Mouse (Mus musculus) limb, embryonic 13.5 days (tissue): ENCODE results near the gene Gpr161. TPM values are rescaled to one million over a fixed set of nuclear protein-coding genes. Genes with fewer than 3 reads are reported as not detected.

ENCODE experiments used
- ATAC-seq: fragments of 200-750 bp; cut with Nextera tagmentation; 2 replicates; pipeline ENCODE4 v1.8.0; 2017; ENCODE audit warnings: low read depth, moderate number of reproducible peaks, moderate TSS enrichment; ENCODE audit not compliant: low FRiP score
- H3K27ac ChIP-seq: fragments of 300-500 bp; sonication (generic); 2 replicates; pipeline ENCODE4 v1.5.1; 2015; ENCODE audit warnings: inconsistent platforms, mild to moderate bottlenecking, moderate library complexity
- H3K27me3 ChIP-seq: fragments of 300-500 bp; sonication (generic); 2 replicates; pipeline ENCODE4 v1.6.1; 2015; ENCODE audit warnings: mild to moderate bottlenecking, inconsistent platforms
- H3K36me3 ChIP-seq: fragments of 300-500 bp; sonication (generic); 2 replicates; pipeline ENCODE4 v1.6.1; 2015; ENCODE audit warnings: inconsistent platforms, mild to moderate bottlenecking, moderate library complexity
- H3K4me1 ChIP-seq: fragments of 300-500 bp; sonication (generic); 2 replicates; pipeline ENCODE4 v1.6.1; 2015; ENCODE audit warnings: inconsistent platforms
- H3K4me2 ChIP-seq: fragments of 300-500 bp; sonication (generic); replicated peaks from 2 replicates; pipeline ENCODE4 v1.6.1; 2015; ENCODE audit warnings: inconsistent platforms, mild to moderate bottlenecking, moderate library complexity
- H3K4me3 ChIP-seq: fragments of 300-500 bp; sonication (generic); 2 replicates; pipeline ENCODE4 v1.5.1; 2015; ENCODE audit warnings: moderate library complexity, mild to moderate bottlenecking, inconsistent platforms
- H3K9ac ChIP-seq: fragments of 300-500 bp; sonication (generic); 2 replicates; pipeline ENCODE4 v1.6.1; 2015; ENCODE audit warnings: mild to moderate bottlenecking, inconsistent platforms
- H3K9me3 ChIP-seq: fragments of 300-500 bp; sonication (generic); 2 replicates; pipeline ENCODE4 v1.6.1; 2016; ENCODE audit warnings: inconsistent platforms
- WGBS: fragments of 180-500 bp; shearing (Covaris S2); methylation state at CpG from one replicate; pipeline ENCODE4 v1.1.7; 2015; 5-methylcytosine and 5-hydroxymethylcytosine counted together
- polyA plus RNA-seq: library from polyadenylated mRNA; unstranded; fragments of >200 nt; fragmentation: Nextera tagmentation; extraction: Ambion mirVana; gene quantifications from 2 replicates; pipeline ENCODE4 v1.2.1, GENCODE M21; 2015

Gene Gpr161
- polyA plus RNA-seq, 1 experiment from 2014 or later, result 1.8 TPM

DNA sequence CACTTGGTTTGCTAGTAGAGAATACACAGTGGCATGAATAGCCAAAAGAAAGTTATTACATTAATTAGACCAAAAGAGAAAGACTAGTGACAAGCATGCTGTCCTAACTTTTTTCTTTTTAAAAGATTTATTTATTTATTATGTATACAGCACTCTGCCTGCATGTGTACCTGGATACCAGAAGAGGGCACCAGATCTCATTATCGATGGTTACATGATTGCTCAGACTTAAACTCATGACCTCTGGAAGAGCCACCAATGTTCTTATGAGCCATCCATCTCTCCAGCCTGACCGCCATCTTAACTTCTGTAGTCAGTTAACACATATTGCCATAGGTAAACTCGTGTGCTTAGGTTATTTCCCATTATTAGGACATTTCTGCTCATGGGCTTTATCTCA lies 69.5 kb downstream of the Gpr161 start:
- H3K4me1 ChIP-seq, result no peaks in the 10 kb centered on the region
- H3K9me3 ChIP-seq, result no peaks in the 10 kb centered on the region
- H3K4me3 ChIP-seq, result no peak overlapping the region
- ATAC-seq, result no peak
- H3K9ac ChIP-seq, result no peak overlapping the region
- H3K36me3 ChIP-seq, result peaks cover 4% of the 10 kb centered on the region; the same call in 1 of the 2 replicates
- 90% methylated on average over 3 of the region's 3 CpGs for WGBS
- H3K27me3 ChIP-seq, result no peaks in the 10 kb centered on the region
- no peak overlapping the region for H3K4me2 ChIP-seq
- H3K27ac ChIP-seq, result no peak overlapping the region

DNA sequence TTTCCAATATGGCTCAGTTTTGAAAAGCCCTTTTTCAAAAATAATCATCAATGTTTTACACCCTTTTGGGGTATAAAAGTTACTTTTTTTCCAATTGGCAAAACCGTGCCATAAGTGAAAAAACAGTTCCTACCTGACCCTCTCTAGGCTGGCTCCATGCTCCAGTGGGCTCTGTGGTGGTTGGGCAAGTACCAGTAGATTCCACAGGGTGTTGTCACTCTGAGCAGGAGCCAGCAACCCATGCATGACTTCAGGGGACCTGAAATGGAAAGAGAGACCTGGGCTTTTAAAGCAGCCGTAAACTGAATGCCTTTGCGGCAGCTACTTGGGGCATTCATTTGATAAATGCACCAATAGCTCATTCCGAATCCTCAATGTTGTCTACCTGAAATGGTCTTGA lies 75.4 kb downstream of the Gpr161 start:
- Histone ChIP-seq H3K9ac (no peak overlapping the region), H3K27ac (no peak overlapping the region), H3K9me3 (no peaks in the 10 kb centered on the region), H3K4me3 (no peak overlapping the region), H3K4me2 (no peak overlapping the region), H3K36me3 (peaks cover 9% of the 10 kb centered on the region), H3K4me1 (no peaks in the 10 kb centered on the region), H3K27me3 (no peaks in the 10 kb centered on the region)
- 89% methylated on average over 4 of the region's 4 CpGs for WGBS
- no peak for ATAC-seq

DNA sequence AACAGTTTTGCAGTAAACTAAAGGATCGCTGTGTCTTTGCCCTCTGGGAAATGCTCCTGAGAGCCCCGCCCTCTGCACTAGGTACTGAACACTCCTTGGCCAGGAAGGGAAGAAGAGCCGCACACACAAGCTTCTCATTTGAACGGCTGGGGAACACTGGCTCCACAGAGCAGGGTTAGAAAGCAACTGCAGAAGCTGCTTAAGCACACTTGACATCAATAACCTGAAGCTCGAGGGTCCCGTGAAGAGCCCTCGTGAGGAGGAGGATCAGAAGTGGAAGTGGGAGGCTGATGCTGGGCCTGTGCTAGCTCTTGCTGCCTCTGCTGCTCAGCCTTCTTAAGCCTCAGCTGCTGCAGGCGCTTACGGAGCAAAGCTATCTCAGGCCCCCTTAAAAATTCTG lies 78.2 kb downstream of the Gpr161 start:
- ATAC-seq, result no peak
- WGBS, result 62% methylated on average over 9 of the region's 9 CpGs
- H3K9me3 ChIP-seq, result no peaks in the 10 kb centered on the region
- H3K27me3 ChIP-seq, result no peaks in the 10 kb centered on the region
- H3K27ac ChIP-seq, result no peak overlapping the region
- no peaks in the 10 kb centered on the region for H3K4me1 ChIP-seq
- no peak overlapping the region for H3K9ac ChIP-seq
- H3K4me2 ChIP-seq, result no peak overlapping the region
- no peak overlapping the region for H3K4me3 ChIP-seq
- peaks cover 11% of the 10 kb centered on the region for H3K36me3 ChIP-seq

Other genes with a start within 250 kb of the Gpr161 start
- not detected in 2 replicates for gene Tbx19, start 135.0 kb upstream of the Gpr161 start, polyA plus RNA-seq
- gene Sft2d2, start 101.4 kb upstream of the Gpr161 start, polyA plus RNA-seq, result 14.4 and 17.0 TPM in 2 replicates
- 97.3 and 107 TPM in 2 replicates for gene Tiprl, start 58.8 kb upstream of the Gpr161 start, polyA plus RNA-seq
- gene Dcaf6, start 164.7 kb downstream of the Gpr161 start, polyA plus RNA-seq, result 13.7 and 15.9 TPM in 2 replicates
- 139 and 149 TPM in 2 replicates for gene Mpc2, start 164.8 kb downstream of the Gpr161 start, polyA plus RNA-seq
- gene Adcy10, start 189.4 kb downstream of the Gpr161 start, polyA plus RNA-seq, result 0.18 TPM in 1 of 2 replicates, not detected in the other